Mouse (Mus musculus) right cerebral cortex, postnatal 4 days (tissue): ENCODE measurements around the gene Zfp120.
"Not testable (repeated sequence)": the region's sequence is repeated elsewhere in the genome, so short reads cannot be mapped to it uniquely, and the experiment has no call there.

Source experiments
- DNase-seq: peaks from one replicate; pipeline ENCODE4 v3.0.0-alpha.2; 2022

The Zfp120 gene

DNA sequence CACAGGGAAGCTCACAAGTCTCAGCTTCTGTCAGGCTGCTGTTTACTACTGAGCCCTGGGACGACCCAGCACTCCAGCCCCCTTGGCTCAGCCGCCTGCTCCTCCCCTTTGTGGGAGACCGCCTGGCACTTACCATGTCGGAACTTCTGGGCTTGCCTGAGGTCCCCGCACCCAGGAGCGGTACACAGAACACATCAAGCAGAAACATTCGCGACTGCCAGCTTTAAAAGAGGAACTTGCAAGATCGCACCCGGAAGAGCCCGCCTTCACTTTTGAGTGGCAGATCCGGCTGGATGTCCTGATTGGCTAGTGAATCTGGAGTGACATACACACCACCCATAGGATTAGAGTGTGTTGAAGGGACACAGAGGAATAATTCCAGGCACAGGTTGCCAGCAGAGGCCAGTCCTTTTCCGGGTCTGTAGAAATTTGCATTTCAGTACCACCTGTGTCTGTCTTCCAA is at the start of gene Zfp120:
Gene Zfp120, minus strand, starts transcription at position 274 of the 463 bp plus-strand sequence.
- DNase-seq: peak; percentile 70

DNA sequence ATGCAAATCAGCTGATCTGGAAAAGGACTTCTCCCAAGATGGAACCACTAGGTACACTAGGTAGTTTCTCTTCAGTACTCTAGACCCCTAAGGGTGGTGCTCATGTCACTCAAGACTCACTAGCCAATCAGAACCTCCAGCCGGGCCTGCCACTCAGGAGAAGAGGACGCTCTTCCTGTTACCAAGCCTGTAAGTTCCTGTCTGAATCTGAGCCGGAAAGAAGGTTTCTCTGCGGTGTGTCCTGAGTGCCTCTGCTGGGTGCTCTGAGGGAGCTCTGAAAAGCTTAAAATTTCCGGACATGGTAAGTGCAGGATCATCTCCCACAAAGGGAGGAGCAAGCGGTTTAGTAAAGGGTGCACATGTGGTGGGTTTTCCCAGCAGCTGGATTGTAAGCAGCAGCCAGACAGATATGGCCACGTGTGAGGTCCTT is 45.1 kb upstream of the Zfp120 start, which contains the start of gene Gm14139:
Gene Gm14139, plus strand, starts transcription at position 186 of the 430 bp plus-strand sequence.
- not testable (repeated sequence) for DNase-seq

DNA sequence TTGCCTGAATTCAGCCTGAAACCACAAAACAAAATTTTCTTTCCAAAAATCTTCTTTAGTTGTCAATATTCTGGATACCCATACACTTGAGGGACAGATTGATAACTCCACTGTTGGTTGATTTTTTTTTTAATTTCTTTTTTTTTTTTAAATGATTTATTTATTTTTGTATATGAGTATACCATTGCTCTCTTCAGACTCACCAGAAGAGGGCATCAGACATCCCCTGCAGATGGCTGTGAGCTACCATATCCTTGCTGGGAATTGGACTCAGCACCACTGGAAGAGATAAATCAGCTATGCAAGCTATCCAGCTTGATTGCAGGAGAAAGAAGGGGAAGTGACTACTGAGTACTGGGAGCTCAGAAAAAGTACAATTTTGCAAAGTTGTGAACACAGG is 44.5 kb upstream of the Zfp120 start:
- not testable (repeated sequence) for DNase-seq

DNA sequence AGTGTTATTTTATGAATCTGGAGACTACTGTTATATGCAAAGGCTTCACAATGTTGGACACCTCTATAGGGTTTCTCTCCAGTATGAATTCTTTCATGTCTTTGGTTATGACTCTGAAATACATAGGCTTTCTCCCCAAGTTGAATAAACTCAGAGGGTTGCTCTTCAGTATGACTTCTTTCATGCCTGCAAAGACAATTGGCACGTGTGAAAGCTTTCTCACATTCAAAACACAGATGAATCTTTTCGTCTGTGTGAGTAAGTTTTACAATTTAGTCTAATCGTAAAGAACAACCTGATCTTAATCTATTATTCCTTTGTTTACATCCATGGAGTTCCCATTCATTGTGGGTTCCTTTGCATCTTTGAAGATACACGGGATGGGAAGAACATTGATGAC is 43.1 kb upstream of the Zfp120 start, which contains the start of gene Gm10770:
Gene Gm10770, minus strand, starts transcription at position 101 of the 400 bp plus-strand sequence.
- DNase-seq: not testable (repeated sequence)

DNA sequence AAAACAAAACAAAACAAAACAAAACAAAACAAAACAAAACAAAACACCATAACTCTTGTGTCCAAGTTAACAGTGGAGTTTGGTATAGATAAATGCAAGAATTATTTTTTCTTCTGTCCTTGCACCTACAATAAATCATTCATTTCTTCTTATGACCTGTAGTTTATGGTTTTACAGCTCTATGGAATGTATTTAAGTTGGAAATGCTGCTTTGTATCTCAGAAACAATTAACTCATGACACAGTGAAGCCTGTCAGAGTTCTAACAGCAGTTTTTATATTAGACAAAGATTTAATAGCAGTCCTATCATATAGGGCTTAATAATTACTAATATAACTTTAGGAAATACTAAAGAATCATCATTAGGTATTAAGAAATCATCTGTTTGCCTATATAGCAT is 37.3 kb upstream of the Zfp120 start:
- no peak for DNase-seq

DNA sequence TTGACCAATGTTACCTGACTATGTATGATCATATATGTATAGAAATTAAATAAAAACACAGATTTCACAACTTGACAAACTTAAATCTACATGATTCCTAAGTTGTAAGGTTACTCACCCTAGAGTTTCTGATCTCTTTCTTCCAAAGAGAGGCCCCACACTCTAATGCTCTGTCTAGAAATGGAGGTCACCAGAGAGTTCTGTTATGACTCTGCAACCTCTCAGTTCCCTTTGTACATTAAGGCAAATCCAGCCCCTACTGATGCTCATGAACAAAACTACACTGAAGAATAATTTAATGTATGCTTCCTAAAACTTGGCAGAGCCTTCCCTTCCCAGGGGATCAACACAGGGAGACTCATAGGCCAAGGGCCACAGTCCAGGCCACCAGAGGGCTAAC is 30.2 kb upstream of the Zfp120 start:
- no peak for DNase-seq

DNA sequence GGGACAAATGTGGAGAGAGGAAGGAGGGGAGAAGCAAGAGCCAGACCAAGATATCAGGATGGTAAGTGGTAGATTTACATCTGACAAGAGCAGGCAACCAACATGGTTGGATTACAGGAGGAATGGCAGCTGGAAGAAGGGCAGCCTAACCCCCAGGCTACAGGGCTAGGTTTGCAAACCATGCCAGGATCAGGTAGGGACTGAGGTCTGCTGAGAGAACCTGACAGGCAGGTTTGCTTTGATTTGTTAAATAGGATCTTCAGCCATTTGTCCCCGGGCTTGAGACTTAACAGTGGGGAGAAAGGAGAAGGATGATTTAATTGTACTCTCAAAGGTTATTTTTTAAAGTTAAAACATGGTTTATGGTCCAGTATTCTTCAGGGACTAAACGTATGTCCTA is 3.7 kb downstream of the Zfp120 start:
- no peak for DNase-seq

DNA sequence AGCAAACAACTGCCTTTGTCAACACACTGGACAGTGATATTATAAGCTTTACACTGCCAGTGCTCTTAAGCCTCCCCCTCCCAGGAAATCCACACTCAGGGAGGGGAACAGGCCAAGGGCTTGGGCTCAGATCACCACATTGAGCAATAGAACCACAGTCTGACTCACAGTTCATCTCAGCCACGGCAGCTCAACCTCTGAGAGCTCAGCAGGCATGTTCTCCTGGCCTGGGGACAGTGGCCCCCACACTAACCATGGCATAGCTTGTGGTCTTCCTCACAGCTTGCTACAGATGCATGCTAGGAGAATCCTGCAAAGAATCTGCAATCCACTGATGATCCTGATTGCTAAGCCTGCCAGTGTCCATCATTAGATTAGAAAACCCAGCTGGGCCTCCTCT is 4.5 kb downstream of the Zfp120 start:
- DNase-seq: not testable (repeated sequence)

DNA sequence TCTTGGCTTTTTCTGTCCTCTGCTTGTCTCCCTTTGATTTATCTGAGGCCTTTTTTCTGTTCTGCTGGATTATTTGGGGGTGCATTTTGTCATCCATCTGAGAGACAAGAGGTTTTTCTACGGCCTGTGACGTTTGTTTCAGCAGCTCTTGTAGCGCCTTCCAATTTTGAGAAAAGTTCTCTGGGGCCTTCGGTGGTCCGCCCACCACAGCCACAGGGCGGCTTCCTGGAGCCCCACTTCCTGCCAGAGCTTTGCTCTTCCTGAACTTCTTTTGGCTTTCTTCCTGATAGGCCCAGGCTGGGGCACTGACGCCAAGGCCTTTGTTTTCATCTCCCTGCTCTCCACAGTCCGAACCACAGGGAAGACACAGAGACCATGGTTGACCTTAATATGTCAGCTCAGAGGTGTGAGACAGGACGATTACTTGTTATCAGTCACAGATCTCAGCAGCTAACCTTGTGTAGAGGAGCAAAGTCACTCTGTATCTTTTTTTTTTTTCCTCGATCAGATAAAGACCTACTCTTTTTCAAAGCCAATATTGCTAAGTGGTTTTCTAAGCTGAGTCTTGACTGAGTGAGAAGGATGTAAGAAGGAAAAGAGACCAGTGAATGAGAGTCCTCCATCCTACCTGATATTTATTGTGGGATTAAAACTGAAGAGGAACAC is 25.1 kb downstream of the Zfp120 start:
- DNase-seq: no peak

DNA sequence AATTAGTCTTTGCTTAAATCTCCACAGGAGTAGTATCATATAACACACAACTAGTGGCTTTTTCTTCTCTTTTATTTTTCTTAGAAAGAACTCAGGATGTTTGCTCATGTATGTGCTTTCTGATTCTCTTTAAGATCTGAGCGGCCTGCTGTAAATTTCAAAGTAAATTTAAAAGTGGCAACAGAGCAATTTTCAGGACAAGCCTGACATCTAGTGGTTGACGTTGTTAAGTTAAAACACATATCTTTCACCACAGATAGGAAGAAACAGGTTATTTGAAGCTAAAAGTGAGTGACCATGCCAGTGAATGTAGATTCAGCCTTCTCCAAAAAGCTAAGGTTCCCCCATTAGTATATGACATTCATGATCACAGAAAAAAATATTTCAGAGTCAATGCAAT is 36.9 kb downstream of the Zfp120 start:
- peak; percentile 25 for DNase-seq
